Mouse (Mus musculus) lung, postnatal 0 days (tissue): ENCODE data around the gene Ak6. TPM values are rescaled to one million over a fixed set of nuclear protein-coding genes. Genes with fewer than 3 reads are reported as not detected.

Experiments used
- ATAC-seq: fragments of 200-750 bp; cut with Nextera tagmentation; 2 replicates; pipeline ENCODE4 v1.8.0; 2017; ENCODE audit warnings: moderate library complexity
- DNase-seq: peaks from one replicate; pipeline ENCODE4 v3.0.0-alpha.2; 2016; ENCODE audit warnings: low spot score
- H3K27ac ChIP-seq: fragments of 300-500 bp; sonication (generic); 2 replicates; pipeline ENCODE4 v1.5.1; 2014; ENCODE audit warnings: antibody characterized with exemption, mild to moderate bottlenecking, low read length, mixed read lengths
- H3K27me3 ChIP-seq: fragments of 300-500 bp; sonication (generic); replicated peaks from 2 replicates; pipeline ENCODE4 v1.6.1; 2014; ENCODE audit warnings: low read length, mixed read lengths; ENCODE audit not compliant: insufficient read depth
- H3K36me3 ChIP-seq: fragments of 300-500 bp; sonication (generic); 2 replicates; pipeline ENCODE4 v1.6.1; 2014; ENCODE audit warnings: low read length, mixed read lengths; ENCODE audit not compliant: insufficient read depth
- H3K4me1 ChIP-seq: fragments of 300-500 bp; sonication (generic); 2 replicates; pipeline ENCODE4 v1.6.1; 2014; ENCODE audit warnings: antibody characterized with exemption, low read depth, low read length, mixed read lengths; ENCODE audit not compliant: insufficient read depth
- H3K4me2 ChIP-seq: fragments of 300-500 bp; sonication (generic); replicated peaks from 2 replicates; pipeline ENCODE4 v1.6.1; 2014; ENCODE audit warnings: low read depth, mild to moderate bottlenecking, low read length, moderate library complexity, mixed read lengths
- H3K4me3 ChIP-seq: fragments of 300-500 bp; sonication (generic); 2 replicates; pipeline ENCODE4 v1.5.1; 2014; ENCODE audit warnings: low read depth, low read length
- H3K9ac ChIP-seq: fragments of 300-500 bp; sonication (generic); replicated peaks from 2 replicates; pipeline ENCODE4 v1.6.1; 2014; ENCODE audit warnings: low read depth, mild to moderate bottlenecking
- H3K9me3 ChIP-seq: fragments of 300-500 bp; sonication (generic); 2 replicates; pipeline ENCODE4 v1.6.1; 2016; ENCODE audit warnings: low read length, mixed read lengths
- CTCF ChIP-seq: IDR thresholded peaks from 2 replicates; pipeline ENCODE4 v1.5.1; 2016; ENCODE audit warnings: antibody characterized with exemption, mild to moderate bottlenecking
- EP300 ChIP-seq: IDR thresholded peaks from 2 replicates; pipeline ENCODE4 v1.6.1; 2016; ENCODE audit warnings: antibody characterized with exemption, mild to moderate bottlenecking, control low read depth
- WGBS: fragments of 180-500 bp; shearing (Covaris S2); extraction: QIAGEN DNeasy Blood & Tissue Kit; methylation state at CpG from one replicate; pipeline ENCODE4 v1.1.7; 2014; 5-methylcytosine and 5-hydroxymethylcytosine counted together
- polyA plus RNA-seq: library from polyadenylated mRNA; unstranded; fragments of >200 nt; fragmentation: Nextera tagmentation; extraction: Ambion mirVana; gene quantifications from 2 replicates; pipeline ENCODE4 v1.2.1, GENCODE M21; 2015

The Ak6 gene
- polyA plus RNA-seq, 1 experiment from 2014 or later: 136 TPM

DNA sequence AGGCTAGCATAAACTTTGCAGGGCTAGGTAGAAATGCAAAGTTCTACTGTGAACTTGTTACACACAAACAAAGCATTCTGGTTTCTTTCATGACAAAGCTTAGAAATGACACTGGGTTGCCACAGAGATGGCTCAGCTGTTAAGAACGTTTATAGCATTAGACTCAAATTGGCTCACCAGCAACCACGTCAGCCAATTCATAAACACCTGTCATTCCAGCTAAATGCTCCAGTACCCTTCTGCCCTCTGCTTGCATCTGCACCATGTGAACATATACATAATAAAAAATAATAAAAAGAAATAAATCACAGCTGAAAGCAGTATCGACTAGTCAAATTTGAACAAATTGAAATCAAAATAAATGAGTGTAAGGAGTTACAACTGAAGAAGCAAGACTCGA, 28.5 kb upstream of the Ak6 start:
- Histone ChIP-seq H3K27me3 (no peaks in the 10 kb centered on the region), H3K4me1 (no peaks in the 10 kb centered on the region), H3K27ac (no peak overlapping the region), H3K36me3 (peaks cover 14% of the 10 kb centered on the region), H3K9ac (no peak overlapping the region), H3K4me2 (no peak overlapping the region), H3K4me3 (no peak overlapping the region), H3K9me3 (no peaks in the 10 kb centered on the region)
- 71% methylated on average over 4 of the region's 4 CpGs for WGBS
- no peak for DNase-seq
- no peak for ATAC-seq
- TF ChIP-seq CTCF: no peak
- TF ChIP-seq EP300: no peak

DNA sequence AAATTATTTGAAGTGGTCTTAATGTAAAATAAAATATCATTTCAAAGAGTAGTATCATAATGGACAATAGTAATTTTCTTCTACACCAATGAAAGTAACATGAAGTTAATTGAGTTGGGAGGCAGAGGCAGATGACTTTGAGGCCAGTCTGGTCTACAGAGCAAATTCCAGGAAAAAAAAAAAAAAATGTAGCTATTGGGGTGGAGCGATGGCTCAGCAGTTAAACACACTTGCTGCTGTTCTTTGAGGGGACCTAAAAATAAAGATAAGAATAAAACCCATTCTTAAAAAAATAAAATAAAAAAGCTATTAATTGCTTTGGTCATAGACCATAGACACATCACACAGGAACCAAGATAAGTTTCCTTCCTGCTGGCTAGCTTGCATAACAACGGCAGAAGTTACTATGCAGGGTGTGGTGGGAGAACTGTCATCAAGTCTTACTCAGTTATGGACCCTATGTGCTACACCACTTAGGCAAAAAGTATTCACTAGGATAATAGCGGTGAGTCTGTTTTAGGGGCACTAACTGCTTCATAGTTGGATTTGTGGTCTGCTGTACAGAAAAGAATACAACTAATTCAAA, 16.6 kb upstream of the Ak6 start:
- no peaks in the 10 kb centered on the region for H3K4me1 ChIP-seq
- TF ChIP-seq CTCF (no peak), EP300 (no peak)
- no peak overlapping the region for H3K9ac ChIP-seq
- H3K4me3 ChIP-seq: no peak overlapping the region
- H3K27me3 ChIP-seq: no peaks in the 10 kb centered on the region
- 83% methylated on average over 3 of the region's 3 CpGs for WGBS
- ATAC-seq (no peak), DNase-seq (no peak)
- H3K36me3 ChIP-seq: peaks cover 17% of the 10 kb centered on the region; the same call in 1 of the 2 replicates
- no peak overlapping the region for H3K4me2 ChIP-seq
- H3K9me3 ChIP-seq: no peaks in the 10 kb centered on the region
- H3K27ac ChIP-seq: no peak overlapping the region

DNA sequence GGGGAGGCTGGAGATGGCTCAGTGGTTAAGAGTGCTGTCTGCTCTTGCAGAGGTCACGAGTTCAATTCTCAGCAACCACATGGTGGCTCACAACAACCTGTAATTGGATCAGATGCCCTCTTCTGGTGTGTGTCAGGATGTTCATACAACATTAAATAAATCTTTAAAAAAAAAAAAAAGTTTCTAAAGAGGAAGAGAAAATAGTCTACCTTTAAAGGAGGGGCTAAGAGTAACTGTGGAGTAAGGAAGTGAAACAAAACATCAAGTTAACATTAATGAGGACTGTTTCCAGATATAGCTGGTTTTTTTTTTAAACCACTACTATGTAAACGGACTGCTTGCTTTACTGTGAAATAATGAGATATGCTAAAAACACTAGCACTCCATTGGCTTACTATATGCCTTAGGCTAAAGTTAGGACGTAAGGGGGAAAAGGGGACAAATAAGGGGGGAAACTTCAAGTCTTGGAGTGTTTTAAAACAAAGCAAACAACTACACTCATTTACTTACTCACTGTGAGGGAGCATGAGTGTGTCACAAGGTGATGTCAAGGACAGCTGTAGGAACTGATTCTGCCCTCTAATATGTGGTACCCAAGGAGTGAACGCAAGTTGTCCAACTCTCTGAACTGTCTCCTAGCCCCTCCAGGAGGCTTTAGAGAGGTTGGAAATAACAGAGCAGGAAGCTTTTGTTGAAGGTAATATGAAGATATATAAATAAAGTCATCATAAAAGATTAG, 8.1 kb upstream of the Ak6 start:
- peaks cover 13% of the 10 kb centered on the region for H3K36me3 ChIP-seq

DNA sequence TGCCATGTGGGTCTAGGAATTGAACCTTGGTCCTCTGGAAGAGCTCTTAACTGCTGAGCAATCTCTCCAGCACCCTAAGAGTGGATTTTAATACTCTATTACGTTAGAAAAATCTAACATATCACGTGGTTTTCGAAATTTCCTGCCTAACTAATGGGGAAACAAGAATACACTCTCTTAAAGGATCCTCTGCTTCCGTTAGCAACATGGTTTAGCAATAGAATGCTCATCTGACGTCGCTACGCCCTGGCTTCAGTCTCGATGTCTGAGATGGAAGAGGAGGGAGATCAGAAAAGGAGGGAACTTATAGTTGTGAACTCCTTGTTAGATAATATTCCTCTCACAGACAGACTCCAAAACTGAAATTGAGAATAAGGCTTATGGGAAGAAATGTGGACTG, 2.6 kb upstream of the Ak6 start:
- TF ChIP-seq EP300 (no peak), CTCF (no peak)
- peaks cover 7% of the 10 kb centered on the region; the same call in 1 of the 2 replicates for H3K36me3 ChIP-seq
- H3K4me2 ChIP-seq: no peak overlapping the region
- H3K4me1 ChIP-seq: peaks cover 6% of the 10 kb centered on the region; the same call in 1 of the 2 replicates
- ATAC-seq (no peak), DNase-seq (no peak)
- no peaks in the 10 kb centered on the region for H3K9me3 ChIP-seq
- H3K27ac ChIP-seq: no peak overlapping the region
- 90% methylated on average over 8 of the region's 8 CpGs for WGBS
- no peaks in the 10 kb centered on the region for H3K27me3 ChIP-seq
- H3K4me3 ChIP-seq: no peak overlapping the region
- no peak overlapping the region for H3K9ac ChIP-seq

More for the DNA sequence above, 8.1 kb upstream of the Ak6 start:
- no peak for ATAC-seq
- 87% methylated on average over 4 of the region's 4 CpGs for WGBS
- Histone ChIP-seq H3K27ac (no peak overlapping the region), H3K4me2 (no peak overlapping the region), H3K9ac (no peak overlapping the region), H3K4me1 (no peaks in the 10 kb centered on the region), H3K9me3 (no peaks in the 10 kb centered on the region), H3K27me3 (no peaks in the 10 kb centered on the region), H3K4me3 (no peak overlapping the region)
- TF ChIP-seq EP300 (no peak), CTCF (no peak)
- DNase-seq: no peak

DNA sequence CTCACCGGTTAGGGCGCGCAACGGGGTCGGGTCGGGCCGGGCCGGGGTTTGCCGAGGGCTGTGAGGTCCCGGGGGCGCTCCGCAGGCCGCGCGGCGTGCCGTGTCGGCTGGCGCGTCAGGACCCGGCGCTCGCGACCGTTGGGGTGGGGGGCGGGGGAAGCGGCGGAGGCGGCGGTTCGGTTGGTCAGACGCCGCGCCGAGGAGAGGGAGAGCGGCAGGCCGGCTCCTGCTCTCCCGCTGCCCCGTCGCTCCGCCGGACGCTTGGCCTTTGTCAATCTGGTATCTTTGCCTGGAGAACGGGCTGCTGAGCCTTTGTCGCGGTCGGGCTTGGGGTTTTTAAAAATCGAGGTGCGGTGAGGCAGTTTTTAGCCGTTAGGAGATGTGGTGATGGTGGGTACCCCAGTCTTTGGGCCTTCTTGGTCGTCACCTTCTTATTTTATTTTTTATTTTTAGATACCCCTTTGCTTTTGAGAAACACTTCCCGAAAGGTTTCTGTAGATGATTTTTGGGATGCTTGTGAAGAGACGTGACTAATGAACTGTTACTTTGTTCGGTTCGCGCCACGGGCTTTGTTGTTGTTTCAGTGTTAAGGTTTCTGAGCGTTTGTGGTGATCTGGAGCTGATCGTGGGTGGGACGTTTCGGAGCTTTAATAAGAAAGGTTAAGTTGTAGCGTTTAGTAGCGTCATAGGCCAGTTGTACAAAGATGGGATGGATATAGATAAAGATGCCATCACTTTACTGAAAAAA, 834 bp downstream of the Ak6 start, which contains the start of gene Taf9:
Taf9 (plus strand) TSS at position 141 of the 748 bp plus-strand sequence.
- WGBS: under 1% methylated on average over 48 of the region's 63 CpGs
- DNase-seq (peak; percentile 15), ATAC-seq (peak; percentile 76)
- TF ChIP-seq CTCF: no peak
- no peak for TF ChIP-seq EP300
- peak within 1 kb of the TSS; percentile 86 for H3K9ac ChIP-seq
- no peaks in the 10 kb centered on the region; the same call in 1 of the 2 replicates for H3K36me3 ChIP-seq
- peak within 1 kb of the TSS; percentile 74 for H3K4me2 ChIP-seq
- peak within 1 kb of the TSS; percentile 93 for H3K27ac ChIP-seq
- H3K9me3 ChIP-seq: no peaks in the 10 kb centered on the region
- peaks cover 6% of the 10 kb centered on the region; the same call in 1 of the 2 replicates for H3K4me1 ChIP-seq
- peak within 1 kb of the TSS; percentile 95 for H3K4me3 ChIP-seq
- no peaks in the 10 kb centered on the region for H3K27me3 ChIP-seq

DNA sequence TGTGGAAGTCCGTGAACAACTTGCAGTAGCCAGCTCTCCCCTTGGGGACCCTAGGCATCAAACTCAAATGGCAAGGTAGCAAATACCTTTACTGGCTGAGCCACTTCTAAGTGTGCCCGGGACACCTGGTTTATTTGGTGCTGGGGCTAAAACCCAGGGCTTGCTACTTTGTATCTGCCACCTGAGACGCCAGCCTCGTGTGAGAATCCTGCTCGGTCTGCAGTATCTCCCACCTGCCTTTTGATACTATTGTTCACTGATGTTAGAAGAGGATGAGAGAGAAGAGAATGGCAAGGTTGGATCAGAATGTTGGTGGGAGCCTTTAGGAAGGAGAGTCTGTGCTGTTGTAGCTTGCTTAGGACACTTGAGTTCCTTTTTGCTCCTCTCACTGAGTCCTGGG, 7.3 kb downstream of the Ak6 start:
- H3K4me1 ChIP-seq: no peaks in the 10 kb centered on the region
- H3K27me3 ChIP-seq: no peaks in the 10 kb centered on the region
- WGBS: 90% methylated on average over 5 of the region's 5 CpGs
- no peaks in the 10 kb centered on the region for H3K9me3 ChIP-seq
- no peak overlapping the region for H3K4me2 ChIP-seq
- no peak for TF ChIP-seq EP300
- TF ChIP-seq CTCF: no peak
- H3K36me3 ChIP-seq: no peaks in the 10 kb centered on the region
- DNase-seq (no peak), ATAC-seq (no peak)
- no peak overlapping the region for H3K9ac ChIP-seq
- H3K27ac ChIP-seq: no peak overlapping the region
- no peak overlapping the region for H3K4me3 ChIP-seq
